Mouse (Mus musculus): ENCODE data around the gene Baz2a. TPM values are rescaled to one million over a fixed set of nuclear protein-coding genes. Genes with fewer than 3 reads are reported as not detected.

Baz2a gene
- 22.0 and 31.0 TPM in 2 replicates for polyA plus RNA-seq (2012)

GRCm38 (mm10) chr10:128091564-128092505 is at the start of gene Baz2a:
Gene Baz2a (plus strand): TSS chr10:128091577.

GRCm38 (mm10) chr10:128058601-128059151 is 32.7 kb upstream of the Baz2a start, which contains the start of gene Ptges3:
Gene Ptges3 (plus strand): TSS chr10:128058954.

GRCm38 (mm10) chr10:128082880-128083421 is 8.4 kb upstream of the Baz2a start, which contains the start of gene Atp5b:
Gene Atp5b (plus strand): TSS chr10:128083273.

Other genes starting within 250 kb of the Baz2a start
- gene Rdh19, start 241.6 kb upstream of the Baz2a start, polyA plus RNA-seq (2012) = not detected in 2 replicates
- not detected in 2 replicates for gene Rdh16f2, start 225.1 kb upstream of the Baz2a start, polyA plus RNA-seq (2012)
- gene Rdh7, start 202.8 kb upstream of the Baz2a start, polyA plus RNA-seq (2012) = not detected in 2 replicates
- not detected in 2 replicates for gene Sdr9c7, start 193.1 kb upstream of the Baz2a start, polyA plus RNA-seq (2012)
- gene Hsd17b6, start 84.0 kb upstream of the Baz2a start, polyA plus RNA-seq (2012) = not detected in 2 replicates
- 4.3 and 6.6 TPM in 2 replicates for gene Prim1, start 76.4 kb upstream of the Baz2a start, polyA plus RNA-seq (2012)
- gene Naca, start 56.0 kb upstream of the Baz2a start, polyA plus RNA-seq (2012) = 157 and 192 TPM in 2 replicates
- gene Ptges3, start 32.6 kb upstream of the Baz2a start, polyA plus RNA-seq (2012) = 176 and 198 TPM in 2 replicates
- gene Atp5b, start 8.3 kb upstream of the Baz2a start, polyA plus RNA-seq (2012) = 1,291 and 1,395 TPM in 2 replicates
- gene Rbms2, start 88.7 kb downstream of the Baz2a start, polyA plus RNA-seq (2012) = 6.4 and 7.7 TPM in 2 replicates
- gene Gls2, start 102.9 kb downstream of the Baz2a start, polyA plus RNA-seq (2012) = 1.2 and 2.4 TPM in 2 replicates
- 2.2 and 3.2 TPM in 2 replicates for gene Spryd4, start 120.2 kb downstream of the Baz2a start, polyA plus RNA-seq (2012)
- 0.21 and 0.27 TPM in 2 replicates for gene Mip, start 134.3 kb downstream of the Baz2a start, polyA plus RNA-seq (2012)
- 37.8 and 58.1 TPM in 2 replicates for gene Timeless, start 140.5 kb downstream of the Baz2a start, polyA plus RNA-seq (2012)
- 0.14 and 0.30 TPM in 2 replicates for gene Apon, start 162.5 kb downstream of the Baz2a start, polyA plus RNA-seq (2012)
- gene Apof, start 177.1 kb downstream of the Baz2a start, polyA plus RNA-seq (2012) = 0.05 and 0.19 TPM in 2 replicates
- 17.2 and 18.9 TPM in 2 replicates for gene Stat2, start 179.0 kb downstream of the Baz2a start, polyA plus RNA-seq (2012)
- 0.32 and 0.37 TPM in 2 replicates for gene Il23a, start 207.2 kb downstream of the Baz2a start, polyA plus RNA-seq (2012)
- gene Pan2, start 211.8 kb downstream of the Baz2a start, polyA plus RNA-seq (2012) = 4.0 and 4.9 TPM in 2 replicates
- 92.5 and 111 TPM in 2 replicates for gene Cnpy2, start 230.9 kb downstream of the Baz2a start, polyA plus RNA-seq (2012)
- 29.3 and 29.5 TPM in 2 replicates for gene Cs, start 246.2 kb downstream of the Baz2a start, polyA plus RNA-seq (2012)